Mouse (Mus musculus) heart, postnatal 0 days (tissue): Measurements from ENCODE around the gene Kctd7.

Source experiments
- CTCF ChIP-seq: IDR thresholded peaks from 2 replicates; pipeline ENCODE4 v1.5.1; 2016; ENCODE audit warnings: antibody characterized with exemption, control low read depth, low read depth
- EP300 ChIP-seq: IDR thresholded peaks from 2 replicates; pipeline ENCODE4 v1.6.1; 2016; ENCODE audit warnings: antibody characterized with exemption, low read depth

DNA sequence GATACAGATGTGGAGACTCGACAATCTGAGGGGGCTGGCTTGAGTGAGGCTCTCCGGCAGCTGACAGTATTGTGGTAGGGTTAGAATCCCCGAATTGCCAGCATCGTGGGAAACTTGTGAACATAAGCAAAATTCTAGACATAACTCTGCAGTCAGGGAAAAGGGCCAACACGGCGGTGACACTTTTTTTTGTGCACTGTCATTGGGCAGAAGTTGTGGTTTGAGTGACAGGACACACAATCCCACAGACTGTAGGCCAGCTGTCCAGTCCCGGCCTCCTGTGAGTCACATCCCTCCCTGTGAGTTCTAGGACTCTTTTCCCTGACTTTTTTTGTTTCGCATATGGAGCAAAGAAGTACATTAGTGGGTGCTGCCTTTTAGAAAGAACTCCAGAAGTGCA lies 1.3 kb downstream of the Kctd7 start:
- TF ChIP-seq CTCF (no peak), EP300 (no peak)
